Mouse (Mus musculus) liver, adult 2 months (tissue): ENCODE measurements around the gene Krcc1. TPM values are rescaled to one million over a fixed set of nuclear protein-coding genes. Genes with fewer than 3 reads are reported as not detected.

Experiments
- DNase-seq: peaks from one replicate; pipeline ENCODE4 v3.0.0-alpha.2; 2011; ENCODE audit warnings: low read depth, low spot score; ENCODE audit errors: extremely low read depth
- H3K27ac ChIP-seq: fragments of 200-500 bp; replicated peaks from 2 replicates; pipeline ENCODE4 v1.5.1; 2012; ENCODE audit warnings: low read depth, mild to moderate bottlenecking, control low read depth, inconsistent platforms, low read length; ENCODE audit not compliant: insufficient read depth
- H3K27me3 ChIP-seq: fragments of 200-500 bp; 2 replicates; pipeline ENCODE4 v1.6.1; 2012; ENCODE audit warnings: mild to moderate bottlenecking, moderate library complexity, low read length, inconsistent platforms; ENCODE audit not compliant: control insufficient read depth, insufficient read depth
- H3K36me3 ChIP-seq: fragments of 200-500 bp; 2 replicates; pipeline ENCODE4 v1.6.1; 2012; ENCODE audit warnings: low read length, inconsistent platforms; ENCODE audit not compliant: control insufficient read depth, insufficient read depth
- H3K4me1 ChIP-seq: fragments of 200-500 bp; 2 replicates; pipeline ENCODE4 v1.6.1; 2011; ENCODE audit warnings: low read length; ENCODE audit not compliant: control insufficient read depth, insufficient read depth
- H3K4me3 ChIP-seq: fragments of 200-500 bp; 2 replicates; pipeline ENCODE4 v1.5.1; 2011; ENCODE audit warnings: low read depth, mild to moderate bottlenecking, control low read depth, low read length, moderate library complexity; ENCODE audit not compliant: insufficient read depth
- H3K79me2 ChIP-seq: fragments of 200-500 bp; 2 replicates; pipeline ENCODE4 v1.6.1; 2012; ENCODE audit warnings: inconsistent platforms, mild to moderate bottlenecking, low read length, moderate library complexity; ENCODE audit not compliant: control insufficient read depth, insufficient read depth
- H3K9ac ChIP-seq: fragments of 200-500 bp; 2 replicates; pipeline ENCODE4 v1.6.1; 2012; ENCODE audit warnings: low read depth, mild to moderate bottlenecking, control low read depth, inconsistent platforms, low read length
- CTCF ChIP-seq: fragments of 200-500 bp; IDR thresholded peaks from 2 replicates; pipeline ENCODE4 v1.5.1; 2011; ENCODE audit warnings: low read depth, low read length, control low read depth
- POLR2A ChIP-seq: fragments of 200-500 bp; IDR thresholded peaks from 2 replicates; pipeline ENCODE4 v1.6.1; 2011; ENCODE audit warnings: low read length, control low read depth; ENCODE audit not compliant: insufficient read depth; ENCODE audit errors: extremely low read depth
- WGBS: fragments of 180-500 bp; shearing (Covaris S2); methylation state at CpG from one replicate; pipeline ENCODE4 v1.1.7; 2018; 5-methylcytosine and 5-hydroxymethylcytosine counted together
- polyA plus RNA-seq: library from polyadenylated mRNA; depleted of rRNA; stranded (reverse); fragments of >200 nt; gene quantifications from 2 replicates; pipeline ENCODE4 v1.2.3, GENCODE M21; 2012
- total RNA-seq: library from RNA; depleted of rRNA; stranded (reverse); fragments of >200 nt; gene quantifications from 2 replicates; pipeline ENCODE4 v1.2.3, GENCODE M21; 2014

The Krcc1 gene
- total and polyA plus RNA-seq, 2 experiments = 9.0 to 56.6 TPM

DNA sequence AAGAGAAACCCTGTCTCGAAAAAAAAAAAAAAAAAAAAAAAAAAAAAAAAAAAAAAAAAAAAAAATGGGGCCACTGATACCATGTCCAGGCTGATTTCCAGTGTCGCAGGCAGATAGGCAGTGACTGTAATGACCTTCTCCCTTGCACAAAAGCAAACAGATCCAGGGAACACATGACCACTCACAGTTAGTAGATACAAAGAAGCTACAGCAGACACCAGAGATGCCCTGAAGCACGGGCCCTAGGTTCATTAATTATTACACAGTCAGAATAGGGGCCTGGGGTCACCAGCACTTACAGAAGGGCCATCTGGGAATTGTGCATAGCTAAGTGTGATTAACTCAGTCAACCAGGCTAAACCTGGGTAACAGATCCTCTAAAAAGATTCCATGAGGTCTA, 35.5 kb upstream of the Krcc1 start:
- peak overlapping the region; percentile 94 for H3K27ac ChIP-seq
- DNase-seq = peak; percentile 99
- H3K36me3 ChIP-seq = no peaks in the 10 kb centered on the region
- TF ChIP-seq CTCF (no peak), POLR2A (no peak)
- H3K4me1 ChIP-seq = peaks cover 6% of the 10 kb centered on the region
- H3K27me3 ChIP-seq = no peaks in the 10 kb centered on the region
- H3K4me3 ChIP-seq = no peak overlapping the region
- no peaks in the 10 kb centered on the region for H3K79me2 ChIP-seq
- 24% methylated on average over 3 of the region's 3 CpGs for WGBS
- no peak overlapping the region for H3K9ac ChIP-seq

- Histone ChIP-seq H3K27ac (peak overlapping the region; percentile 80), H3K9ac (peak overlapping the region; percentile 24), H3K4me1 (peaks cover 6% of the 10 kb centered on the region), H3K79me2 (no peaks in the 10 kb centered on the region), H3K27me3 (no peaks in the 10 kb centered on the region), H3K36me3 (no peaks in the 10 kb centered on the region), H3K4me3 (no peak overlapping the region)
- 21% methylated on average over 6 of the region's 6 CpGs for WGBS
- DNase-seq = peak; percentile 97
- TF ChIP-seq POLR2A = no peak
Measured at GRCm38 (mm10) chr6:71236506-71236905, 35.0 kb upstream of the Krcc1 start.

DNA sequence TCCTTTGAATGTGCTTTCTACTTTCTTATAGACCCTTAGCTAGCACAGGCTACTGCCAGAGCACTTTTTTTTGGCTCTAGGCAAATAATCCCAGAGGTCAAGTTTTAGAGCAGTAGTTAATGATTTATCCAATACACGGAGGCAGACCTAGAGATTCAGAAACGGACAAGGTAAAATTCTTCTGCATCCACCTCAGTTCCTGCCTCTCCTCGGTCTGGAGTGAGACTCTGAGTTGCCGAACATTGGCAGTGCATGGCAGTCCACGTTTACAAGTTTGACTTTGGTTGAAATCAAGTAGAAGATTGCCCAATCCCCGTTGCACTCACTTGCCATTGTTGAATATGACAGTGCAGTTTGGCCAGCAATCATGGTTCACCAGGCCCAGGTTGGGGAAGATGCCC, 34.4 kb upstream of the Krcc1 start:
- H3K27ac ChIP-seq = peak overlapping the region; percentile 63
- WGBS = 17% methylated on average over 6 of the region's 6 CpGs

GRCm38 (mm10) chr6:71239069-71239750, 32.3 kb upstream of the Krcc1 start:
- Histone ChIP-seq H3K27ac (no peak overlapping the region), H3K27me3 (no peaks in the 10 kb centered on the region), H3K79me2 (no peaks in the 10 kb centered on the region), H3K4me3 (no peak overlapping the region), H3K36me3 (no peaks in the 10 kb centered on the region), H3K4me1 (peaks cover 11% of the 10 kb centered on the region), H3K9ac (no peak overlapping the region)
- TF ChIP-seq POLR2A = no peak
- no peak for TF ChIP-seq CTCF
- WGBS = 93% methylated on average over 26 of the region's 26 CpGs
- DNase-seq = peak; percentile 65

More for the DNA sequence above, 34.4 kb upstream of the Krcc1 start:
- DNase-seq = peak; percentile 99
- Histone ChIP-seq H3K4me3 (no peak overlapping the region), H3K36me3 (no peaks in the 10 kb centered on the region), H3K79me2 (no peaks in the 10 kb centered on the region), H3K4me1 (peaks cover 6% of the 10 kb centered on the region), H3K9ac (no peak overlapping the region; the same call in 1 of the 2 replicates), H3K27me3 (no peaks in the 10 kb centered on the region)
- no peak for TF ChIP-seq CTCF
- TF ChIP-seq POLR2A = no peak

DNA sequence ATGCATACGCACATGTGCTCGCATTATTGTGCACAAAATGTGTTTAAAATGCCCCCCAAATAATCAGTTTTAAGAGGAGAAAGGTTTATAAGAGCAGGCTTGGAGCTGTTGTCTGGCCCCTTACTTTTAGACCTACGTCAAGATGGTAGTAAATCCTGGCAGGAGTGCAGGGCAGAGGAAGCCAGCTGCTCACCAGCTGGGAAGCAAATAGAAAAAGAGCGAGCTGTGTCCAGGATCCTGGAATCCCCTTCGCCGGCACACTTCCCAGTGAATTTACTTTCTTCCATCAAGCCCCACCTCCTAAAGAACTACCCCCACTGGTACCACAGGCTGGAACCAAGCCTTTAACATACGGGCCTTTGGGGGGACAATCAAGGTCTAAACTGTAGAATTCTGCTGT, 30.6 kb upstream of the Krcc1 start:
- no peaks in the 10 kb centered on the region for H3K27me3 ChIP-seq
- H3K4me1 ChIP-seq = peaks cover 5% of the 10 kb centered on the region
- H3K4me3 ChIP-seq = no peak overlapping the region
- no peak for TF ChIP-seq CTCF
- no peak for TF ChIP-seq POLR2A
- DNase-seq = no peak
- H3K79me2 ChIP-seq = no peaks in the 10 kb centered on the region
- no peaks in the 10 kb centered on the region for H3K36me3 ChIP-seq
- no peak overlapping the region for H3K9ac ChIP-seq
- H3K27ac ChIP-seq = no peak overlapping the region
- WGBS = 92% methylated on average over 7 of the region's 7 CpGs

DNA sequence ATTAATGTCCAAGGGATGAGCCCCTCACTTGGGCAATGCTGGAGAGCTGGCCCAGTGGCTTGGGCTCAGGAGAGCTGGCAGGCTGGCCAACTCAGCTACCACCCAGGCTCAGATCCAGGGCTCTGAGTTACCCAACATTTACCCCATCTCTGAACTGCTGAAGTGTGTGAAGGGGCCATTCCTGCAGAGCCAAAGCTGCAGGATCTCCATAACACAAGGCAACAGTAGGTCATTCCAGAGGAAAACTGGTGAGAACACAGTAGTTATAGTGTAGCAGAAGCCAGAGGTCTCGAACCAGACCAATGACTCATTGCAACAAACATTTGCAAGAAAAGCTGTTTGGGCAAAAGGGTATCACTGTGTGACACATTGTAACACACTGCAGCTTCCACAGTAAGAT, 28.7 kb upstream of the Krcc1 start:
- Histone ChIP-seq H3K9ac (no peak overlapping the region), H3K36me3 (no peaks in the 10 kb centered on the region), H3K27ac (no peak overlapping the region), H3K4me3 (no peak overlapping the region), H3K4me1 (peaks cover 5% of the 10 kb centered on the region), H3K79me2 (no peaks in the 10 kb centered on the region), H3K27me3 (no peaks in the 10 kb centered on the region)
- TF ChIP-seq POLR2A (no peak), CTCF (no peak)
- 23% methylated on average over 1 of the region's 1 CpGs for WGBS
- DNase-seq = peak; percentile 52
